Mouse (Mus musculus): ENCODE data around the gene Tnfrsf13c.

Tnfrsf13c gene

DNA sequence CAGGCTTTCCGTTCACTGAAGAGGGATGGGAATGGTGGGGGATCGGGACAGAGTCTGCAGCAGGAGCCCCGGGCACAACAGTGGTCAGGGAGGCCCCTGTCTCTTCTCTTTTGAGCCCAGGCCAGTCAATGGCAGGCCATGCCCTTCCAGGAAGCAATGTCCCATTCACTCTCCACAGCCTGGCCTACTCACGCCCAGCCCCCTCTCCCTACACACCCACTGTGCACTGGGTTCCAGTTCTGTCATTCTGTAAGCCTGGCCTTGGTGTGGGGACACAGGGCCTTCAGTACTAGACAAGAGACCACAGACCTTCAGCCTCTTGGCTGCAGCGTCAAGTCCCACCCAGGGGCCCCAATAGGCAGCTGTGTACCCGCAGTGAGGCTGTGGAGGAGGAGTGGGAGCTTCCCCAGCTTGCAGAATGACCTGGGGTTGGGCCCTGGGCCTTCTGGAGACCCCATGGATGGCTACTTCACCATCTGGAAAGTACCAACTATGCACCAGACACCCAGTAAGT is 6.0 kb upstream of the Tnfrsf13c start:
- no peak for DNase-seq (ENCODE audit: low spot score)

DNA sequence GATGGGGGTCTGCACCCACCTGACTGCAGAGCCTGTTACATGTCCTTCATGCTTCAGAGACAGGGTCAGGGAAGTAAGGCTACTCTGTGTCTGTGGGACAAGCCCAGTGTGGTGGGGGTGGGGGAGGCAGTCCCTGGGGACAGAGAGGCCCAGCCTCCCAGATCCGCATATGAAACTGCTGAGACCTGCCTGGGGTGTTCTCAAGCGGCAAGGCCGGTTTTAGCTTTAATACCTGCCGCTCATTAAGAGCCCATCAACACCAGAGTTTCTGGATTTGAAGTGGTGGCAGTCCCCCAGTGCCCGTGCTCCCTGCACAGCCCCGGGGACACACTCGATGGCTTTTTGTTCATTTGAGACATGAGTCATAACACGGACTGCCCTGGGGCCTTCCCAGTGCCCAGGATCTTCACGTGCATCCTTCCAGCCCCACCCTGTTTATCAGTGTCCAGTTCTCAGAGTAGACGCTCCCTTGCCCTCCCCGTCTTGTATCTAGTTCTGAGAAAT is 5.4 kb upstream of the Tnfrsf13c start:
- no peak for DNase-seq (ENCODE audit: low spot score)

DNA sequence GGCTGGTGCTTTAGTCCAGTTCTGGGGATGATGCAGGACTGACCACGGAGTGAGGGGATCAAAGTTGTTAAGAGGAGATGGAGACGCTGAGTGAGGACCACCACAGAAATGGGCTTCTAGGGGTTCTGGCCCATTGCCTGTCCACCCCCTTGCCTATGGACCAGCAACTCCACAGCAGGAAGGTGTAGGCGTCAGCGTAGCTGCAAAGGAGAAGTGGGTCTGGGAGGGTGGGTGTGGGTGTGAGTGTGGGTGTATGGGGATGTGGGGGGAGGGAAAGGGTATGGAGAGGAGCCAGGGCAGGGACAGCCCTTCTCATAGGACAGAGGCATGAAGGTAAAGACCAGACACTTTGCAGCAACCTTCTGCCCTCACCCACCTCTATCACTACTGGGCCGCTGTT is 1.6 kb upstream of the Tnfrsf13c start:
- DNase-seq (ENCODE audit: low spot score), result no peak

DNA sequence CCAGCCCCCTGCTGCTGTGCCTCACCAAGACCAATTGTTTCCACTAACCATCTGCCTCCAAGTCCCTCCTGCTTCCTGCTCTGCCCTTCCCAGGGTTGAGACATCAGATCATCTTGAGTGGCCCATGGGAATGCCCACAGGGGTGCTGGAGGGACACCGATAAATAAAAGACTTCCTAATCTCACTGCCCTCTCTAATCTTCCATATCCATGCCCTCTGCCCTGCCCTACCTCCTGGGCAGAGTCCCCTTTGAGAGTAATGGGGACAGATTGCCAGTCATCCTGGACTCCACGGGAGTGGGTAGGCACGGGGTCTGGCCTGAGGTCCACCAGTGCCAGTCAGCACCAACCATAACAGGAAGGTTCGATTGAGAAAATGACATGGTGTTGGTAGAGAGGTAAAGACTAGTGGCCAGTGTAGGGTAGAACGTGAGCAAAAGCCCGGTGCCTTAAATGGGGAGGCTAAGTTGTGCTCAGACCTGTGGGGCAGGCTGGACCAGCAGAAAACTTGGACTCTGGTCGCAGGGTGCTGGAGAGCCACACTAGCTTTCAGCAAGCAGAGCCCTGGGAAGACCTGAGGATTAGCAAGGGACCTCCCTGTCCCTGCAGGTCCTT is 540 bp upstream of the Tnfrsf13c start:
- DNase-seq (ENCODE audit: low spot score), result no peak

DNA sequence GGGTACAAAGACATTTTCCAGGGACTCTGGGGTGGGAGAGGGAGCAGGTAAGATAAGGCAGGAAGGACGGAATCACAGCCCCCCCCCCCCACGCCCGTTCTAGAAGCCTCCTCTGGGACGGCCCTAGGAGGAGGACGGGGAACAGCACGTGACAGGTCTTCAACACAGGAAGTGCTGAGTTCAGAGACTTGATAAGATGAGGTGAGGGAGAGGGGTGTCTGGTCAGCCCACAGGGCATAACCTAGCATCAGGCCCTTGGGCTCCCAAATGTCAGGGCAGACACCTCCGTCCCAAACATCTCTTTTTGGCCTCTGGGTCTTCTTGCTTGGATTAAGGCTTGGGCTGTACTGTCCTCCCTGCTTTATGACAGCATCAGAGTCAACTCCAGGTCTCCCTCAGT is 918 bp downstream of the Tnfrsf13c start:
- DNase-seq (ENCODE audit: low spot score), result no peak

DNA sequence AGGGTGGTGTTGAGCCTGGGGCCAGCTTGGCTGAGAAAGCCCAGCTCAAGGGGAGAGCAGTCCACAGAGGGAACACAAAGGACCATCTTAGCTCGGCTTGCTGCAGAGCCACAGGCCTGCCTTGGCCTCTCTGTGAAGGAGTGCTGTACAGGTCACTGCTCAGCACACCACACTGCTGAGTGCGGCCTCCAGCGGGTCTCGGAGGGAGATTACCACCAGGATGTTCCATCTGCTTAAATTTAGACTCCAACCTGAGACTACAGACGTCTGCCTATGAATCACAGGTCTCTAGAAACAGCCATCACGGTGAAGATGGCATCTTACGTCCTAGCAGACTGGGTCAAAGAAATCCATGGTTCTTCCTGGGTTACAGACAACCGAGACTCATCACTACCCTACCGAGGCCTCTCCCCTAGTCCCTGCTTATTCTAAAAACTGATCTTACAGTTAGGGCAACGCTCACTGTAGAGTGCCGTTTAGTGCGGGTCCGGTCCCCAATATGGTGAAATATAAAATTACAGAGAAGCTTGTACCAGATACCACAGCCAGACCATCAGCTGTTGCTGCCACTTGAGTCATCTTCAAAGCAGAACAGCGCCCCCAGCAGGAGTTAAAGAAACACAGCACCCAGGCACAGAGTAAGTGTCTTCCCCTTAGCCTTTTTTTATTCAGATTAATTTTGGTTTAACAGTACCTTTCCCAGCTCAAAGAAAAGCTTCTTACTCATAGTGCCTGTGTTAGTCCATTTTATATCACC is 2.9 kb downstream of the Tnfrsf13c start:
- DNase-seq (ENCODE audit: low spot score), result no peak

DNA sequence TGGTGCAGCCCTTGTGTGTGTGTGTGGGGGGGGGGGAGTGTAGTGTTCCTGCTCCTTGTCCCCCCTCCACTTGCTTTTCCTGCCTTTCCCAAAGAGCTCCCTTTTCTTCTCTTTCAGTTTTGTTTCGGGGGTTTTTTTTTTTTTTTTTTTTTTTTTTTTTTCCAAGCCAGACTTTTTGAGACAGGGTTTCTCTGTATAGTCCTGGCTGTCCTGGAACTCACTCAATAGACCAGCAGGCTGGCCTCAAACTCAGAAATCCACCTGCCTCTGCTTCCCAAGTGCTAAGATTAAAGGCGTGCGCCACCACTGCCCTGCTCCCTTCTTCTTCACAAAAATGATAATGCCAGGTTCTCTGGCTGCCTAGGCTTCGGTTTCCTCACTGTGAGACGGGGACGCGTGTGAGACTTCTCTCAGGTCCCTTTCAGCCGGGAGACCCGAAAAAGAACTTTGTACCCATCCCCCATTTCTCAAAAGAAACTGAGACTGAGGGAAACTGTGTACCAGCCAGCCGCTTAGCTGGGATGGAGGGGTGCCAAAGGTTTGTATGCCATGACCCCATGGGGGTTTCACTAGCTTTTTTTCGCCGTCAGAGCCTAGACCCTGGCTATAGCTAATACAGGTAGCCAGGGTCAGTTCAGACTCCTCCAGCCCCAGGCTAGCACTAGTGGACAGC is 4.0 kb downstream of the Tnfrsf13c start:
- DNase-seq (ENCODE audit: low spot score), result no peak

DNA sequence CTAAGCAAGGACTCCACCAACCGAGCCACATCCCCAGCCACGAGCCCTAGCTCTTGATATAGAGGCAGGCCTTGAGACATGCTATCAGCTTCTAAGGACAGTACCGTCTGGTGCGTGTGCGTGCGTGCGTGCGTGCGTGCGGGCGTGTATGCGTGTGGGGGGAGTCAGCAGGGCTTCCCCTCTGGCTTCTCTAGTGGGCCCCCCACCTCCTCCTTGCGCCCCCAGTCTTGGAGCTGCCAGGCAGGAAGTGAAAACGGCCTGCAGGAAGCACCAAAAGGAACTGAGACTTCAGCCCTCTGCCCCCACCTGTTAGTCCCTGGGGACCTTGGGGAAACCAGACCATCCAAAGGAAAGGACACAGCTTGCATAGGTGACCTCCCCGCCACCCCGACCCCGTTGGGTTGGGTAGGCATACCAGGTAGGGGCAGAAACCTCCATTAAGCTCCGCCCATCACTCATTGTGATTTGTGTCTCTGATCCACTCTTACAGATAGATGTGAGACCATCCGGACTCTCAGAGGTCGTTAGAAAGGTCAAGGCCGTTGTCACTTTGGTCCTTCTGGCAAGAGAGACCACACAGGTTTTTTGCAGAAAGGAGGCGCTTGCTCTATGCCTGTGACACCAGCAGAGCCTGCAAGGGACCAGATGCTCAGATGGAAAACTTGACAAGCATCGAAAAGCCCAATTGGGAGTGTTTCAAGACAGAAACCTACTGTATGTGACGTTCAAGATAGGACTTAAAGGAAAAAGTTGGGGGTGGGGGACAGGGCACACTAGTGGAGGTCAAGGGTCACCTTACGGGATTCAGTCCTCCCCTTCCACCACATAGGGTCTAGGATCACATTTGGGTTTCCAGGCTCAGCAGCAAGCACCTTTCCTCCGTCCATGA is 5.1 kb downstream of the Tnfrsf13c start:
- no peak for DNase-seq (ENCODE audit: low spot score)

DNA sequence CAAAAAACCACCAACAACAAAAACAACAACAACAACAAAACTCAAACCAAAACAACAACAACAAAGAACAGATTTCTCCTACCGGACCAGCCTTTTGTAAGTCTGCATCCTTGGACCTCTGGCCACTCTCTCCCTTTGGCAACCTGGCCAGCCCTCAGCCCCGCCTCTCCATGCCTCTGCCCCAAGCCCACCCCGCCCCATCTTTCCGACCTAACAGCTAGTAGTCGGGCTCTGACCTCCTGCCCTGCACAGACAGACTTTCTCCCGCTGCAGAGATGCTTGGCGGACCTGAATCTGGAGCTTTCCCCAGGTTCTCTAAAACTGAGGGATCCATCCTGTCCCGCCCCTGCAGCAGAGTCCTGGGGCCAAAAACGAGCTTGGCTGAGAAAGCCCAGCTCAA is 6.2 kb downstream of the Tnfrsf13c start:
- no peak for DNase-seq (ENCODE audit: low spot score)

DNA sequence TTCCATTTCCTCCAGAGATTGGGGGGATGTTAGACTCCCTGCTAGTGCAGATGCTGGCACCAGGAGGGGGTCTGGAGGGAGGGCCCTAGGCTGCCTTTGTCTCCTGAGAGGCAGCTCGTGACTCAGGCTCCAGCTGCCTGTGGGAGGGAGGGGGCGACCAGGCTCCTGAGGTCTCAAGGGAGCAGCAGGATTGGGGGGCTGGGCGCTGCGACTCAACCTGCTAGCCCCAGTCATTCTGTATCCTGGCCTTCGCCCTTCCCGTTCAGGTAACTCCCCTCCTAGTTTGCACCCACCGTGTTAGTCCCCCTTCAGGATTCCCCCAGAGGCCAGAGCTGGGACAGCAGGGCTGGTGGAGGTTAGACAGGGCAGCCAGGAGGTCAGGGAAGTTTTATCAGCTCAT is 7.1 kb downstream of the Tnfrsf13c start:
- DNase-seq (ENCODE audit: low spot score), result no peak

DNA sequence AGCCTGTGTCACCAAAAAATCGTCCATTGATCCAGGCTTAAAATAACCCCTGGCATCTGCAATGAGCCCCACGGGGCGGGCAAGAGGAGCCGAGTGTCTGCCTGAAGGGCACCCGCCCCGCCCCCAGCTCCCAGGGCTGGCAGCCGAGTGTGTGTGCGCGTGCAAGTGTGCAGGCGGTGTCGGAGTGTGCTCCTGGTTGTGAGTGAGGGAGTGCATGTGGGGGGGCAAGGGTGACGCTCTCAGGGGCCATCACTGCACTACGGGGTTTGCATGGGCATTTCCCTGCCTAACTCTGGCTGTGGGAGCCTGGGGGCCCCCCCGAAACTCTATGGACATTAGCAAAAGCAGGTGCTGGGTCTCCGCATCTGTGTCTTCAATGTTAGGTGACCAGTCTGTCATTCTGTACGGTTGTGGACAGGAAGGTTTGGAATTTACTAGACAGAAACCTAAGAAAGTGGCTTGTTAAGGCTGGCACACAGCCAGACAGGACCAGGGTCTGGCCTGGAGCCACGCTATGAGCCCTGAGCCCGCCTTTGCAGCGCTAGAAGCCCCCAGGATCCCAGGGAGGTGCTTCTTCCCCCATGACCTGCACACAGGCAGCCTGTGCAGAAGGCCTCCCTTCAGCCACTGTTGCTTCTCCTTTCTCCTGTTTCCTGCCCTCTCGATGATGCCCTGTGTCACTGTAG is 7.9 kb downstream of the Tnfrsf13c start:
- no peak for DNase-seq (ENCODE audit: low spot score)

DNA sequence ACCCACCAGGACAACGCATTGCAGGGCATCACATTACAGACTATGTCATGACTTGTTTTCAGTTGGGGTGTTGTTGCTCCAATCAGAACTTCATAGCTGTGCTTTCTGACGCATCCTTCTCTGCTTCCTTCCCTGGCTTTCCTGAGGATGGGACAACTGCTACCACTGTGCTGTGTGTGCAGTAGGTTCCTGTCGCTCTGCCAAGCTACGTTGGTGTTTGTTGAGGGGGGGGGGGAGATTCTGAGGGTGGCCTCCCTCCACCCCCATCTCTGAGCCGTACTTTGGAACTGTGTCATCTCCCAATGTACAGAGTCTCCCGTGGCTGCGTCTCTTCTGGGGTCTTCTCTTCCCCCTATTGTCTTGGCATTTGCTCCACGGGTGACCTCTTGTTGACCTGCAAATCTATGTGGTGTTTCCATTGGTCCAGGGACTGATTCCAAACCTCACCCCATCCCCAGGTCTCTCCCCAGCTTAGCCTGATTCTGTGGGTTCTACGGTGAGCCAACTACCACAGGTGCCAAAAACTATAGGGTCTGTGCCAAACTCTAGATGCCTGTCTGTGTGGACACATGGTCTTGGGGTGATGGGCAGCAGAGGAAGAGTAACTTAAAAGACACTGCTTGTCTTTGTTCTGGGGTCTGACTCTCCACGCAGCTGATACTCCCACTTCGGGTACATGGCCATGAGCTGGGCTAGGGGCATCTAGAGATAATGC is 8.7 kb downstream of the Tnfrsf13c start:
- DNase-seq (ENCODE audit: low spot score), result no peak

DNA sequence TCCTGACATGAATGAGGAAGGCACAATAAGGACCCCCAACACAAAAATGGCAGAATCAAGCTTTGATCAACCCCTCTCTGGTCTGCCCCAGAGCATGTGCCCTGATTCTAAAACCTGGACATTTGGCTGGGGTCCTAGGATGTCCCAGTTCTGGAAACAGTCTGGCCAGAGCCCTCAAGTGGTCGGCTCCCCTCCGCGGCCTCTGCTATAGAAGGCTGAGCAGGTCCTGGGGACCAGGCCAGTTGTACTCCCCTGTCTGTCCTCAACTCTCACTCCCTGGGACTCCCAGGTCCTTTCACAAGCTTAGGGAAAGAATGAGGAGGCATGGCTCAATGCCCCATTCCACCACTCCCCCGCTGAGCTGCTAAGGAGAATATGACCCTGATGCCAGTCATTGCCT is 10.9 kb downstream of the Tnfrsf13c start:
- DNase-seq (ENCODE audit: low spot score), result no peak

DNA sequence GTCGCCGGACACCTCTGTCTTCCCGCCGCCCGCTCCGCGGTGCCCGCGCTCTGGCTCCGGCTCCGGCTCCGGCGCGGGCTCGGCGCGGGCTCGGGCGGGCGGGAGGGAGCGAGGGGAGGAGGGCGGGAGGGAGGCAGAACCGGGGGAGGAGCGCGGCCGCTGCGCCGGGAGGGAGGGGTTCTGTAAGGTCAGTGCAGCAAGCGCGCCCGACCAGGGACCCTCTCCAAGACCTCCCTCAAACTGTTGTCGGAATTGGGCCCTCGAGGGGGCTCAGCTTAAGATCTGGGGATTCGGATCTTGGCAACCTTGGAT is 11.5 kb downstream of the Tnfrsf13c start, which contains the start of gene Shisa8:
Gene Shisa8, minus strand, starts transcription at position 64 of the 312 bp plus-strand sequence.
- peak; percentile 32 for DNase-seq (ENCODE audit: low spot score)

DNA sequence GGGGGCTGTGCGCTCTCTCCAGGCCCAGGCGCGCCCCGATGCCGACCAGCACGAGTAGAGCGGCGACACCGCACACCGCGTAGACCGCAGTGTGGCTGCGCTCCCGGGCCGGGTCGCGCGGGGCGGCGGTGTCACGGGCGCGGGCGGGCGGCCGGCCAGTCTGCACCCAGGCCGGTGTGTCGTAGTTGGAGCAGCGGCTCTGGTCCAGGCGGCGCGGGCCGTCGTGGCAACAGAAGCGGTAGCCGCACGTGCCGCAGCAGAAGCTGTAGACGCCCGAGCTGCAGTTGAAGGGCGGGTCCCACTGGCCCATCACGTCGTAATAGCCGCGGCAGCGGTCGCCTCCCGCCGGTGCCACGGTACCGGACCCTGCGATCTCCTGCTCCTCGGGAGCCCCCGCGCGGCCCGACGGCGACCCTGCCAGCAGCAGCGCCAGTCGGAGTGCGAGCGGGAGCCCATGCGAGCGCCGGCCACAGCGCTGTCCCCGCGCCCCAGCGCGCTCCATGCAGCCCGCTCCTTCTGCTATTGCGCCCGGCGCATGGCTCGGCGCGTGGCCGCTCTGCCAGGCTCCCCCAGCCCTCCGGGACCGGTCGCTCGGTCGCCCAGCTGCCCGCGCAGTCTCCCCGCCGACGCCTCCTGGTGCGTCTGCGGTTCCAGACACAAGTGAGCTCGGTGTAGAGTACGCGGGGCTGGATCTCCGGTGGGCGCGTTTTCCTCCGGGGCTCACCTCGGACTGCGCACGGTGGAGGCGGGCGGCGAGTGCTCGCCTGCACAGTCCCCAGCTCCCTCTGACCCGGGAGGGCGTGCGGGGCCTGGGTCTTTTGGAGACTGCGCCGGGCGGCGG is 12.0 kb downstream of the Tnfrsf13c start:
- DNase-seq (ENCODE audit: low spot score), result peak; percentile 31

DNA sequence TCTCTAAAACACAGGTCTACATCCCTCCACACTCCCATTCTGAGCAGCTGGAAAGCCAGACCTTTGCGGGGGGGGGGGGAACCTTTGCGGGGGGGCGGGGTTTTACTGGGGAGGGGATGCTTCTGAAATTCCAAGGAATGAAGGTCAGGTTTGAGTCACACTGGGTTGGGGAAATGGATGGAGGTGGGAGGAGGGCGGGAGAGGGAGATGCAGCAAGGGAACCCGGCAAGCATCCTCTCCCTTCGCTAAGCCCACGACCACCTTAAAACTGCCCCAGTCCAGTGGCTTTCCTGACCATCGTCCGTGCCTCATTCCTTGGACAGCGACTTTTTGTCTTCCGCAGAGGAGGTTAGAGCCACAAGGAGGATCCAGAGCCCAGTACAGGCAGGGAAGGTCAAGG is 12.9 kb downstream of the Tnfrsf13c start:
- no peak for DNase-seq (ENCODE audit: low spot score)

DNA sequence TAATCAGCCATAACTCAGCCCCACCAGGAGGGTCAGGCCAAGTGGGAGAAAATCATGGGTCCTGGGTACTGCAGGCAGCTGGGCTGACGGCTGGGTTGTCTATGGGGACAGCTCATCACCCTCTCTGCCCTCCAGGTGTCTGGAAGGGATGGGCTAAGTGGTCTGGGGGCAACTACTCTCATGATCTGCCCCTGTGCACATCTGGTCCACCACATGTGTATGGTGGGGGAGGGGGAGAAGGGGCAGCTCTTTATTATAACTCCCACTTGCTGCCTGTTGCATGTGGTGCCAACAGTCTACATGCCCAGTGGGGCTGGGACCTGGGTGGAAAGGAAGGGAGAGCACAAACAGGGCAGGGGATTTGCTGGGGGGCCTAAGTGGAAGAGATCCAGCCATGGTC is 13.4 kb downstream of the Tnfrsf13c start:
- DNase-seq (ENCODE audit: low spot score), result no peak

DNA sequence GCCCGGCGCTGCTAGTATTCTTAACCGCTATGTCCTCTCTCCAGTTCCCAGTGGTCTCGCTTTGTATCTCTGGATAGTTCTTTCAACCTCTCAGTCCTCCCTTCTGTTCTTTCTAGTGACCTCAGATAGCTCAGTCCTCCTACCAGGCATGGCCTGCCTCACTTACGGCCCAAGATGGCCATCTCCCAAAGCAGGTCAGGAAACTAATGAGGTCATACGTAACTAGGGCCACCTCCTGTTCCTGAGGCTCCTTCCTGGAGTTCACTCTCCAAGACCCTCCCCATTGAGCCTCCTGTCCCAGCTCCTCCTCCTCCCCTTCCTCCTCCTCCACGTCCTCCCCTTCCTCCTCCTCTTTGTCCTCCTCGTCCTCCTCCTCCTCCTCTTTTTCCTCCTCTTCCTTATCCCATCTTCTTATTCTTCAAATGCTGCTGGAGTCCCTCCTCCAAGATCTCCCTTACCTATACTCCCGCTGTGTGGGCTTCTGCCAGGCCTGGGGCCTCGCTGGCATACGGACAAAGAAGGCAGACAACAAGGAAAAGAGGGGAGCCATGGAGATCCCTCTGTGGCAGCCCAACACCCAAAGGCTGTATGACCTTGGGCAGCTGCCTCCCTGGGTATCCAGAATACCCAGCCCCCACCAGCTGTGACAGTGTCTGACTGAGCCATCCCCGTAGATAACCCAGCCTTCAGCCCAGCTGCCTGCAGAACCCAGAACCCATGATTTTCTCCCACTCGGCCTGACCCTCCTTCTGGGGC is 14.7 kb downstream of the Tnfrsf13c start:
- DNase-seq (ENCODE audit: low spot score), result no peak

DNA sequence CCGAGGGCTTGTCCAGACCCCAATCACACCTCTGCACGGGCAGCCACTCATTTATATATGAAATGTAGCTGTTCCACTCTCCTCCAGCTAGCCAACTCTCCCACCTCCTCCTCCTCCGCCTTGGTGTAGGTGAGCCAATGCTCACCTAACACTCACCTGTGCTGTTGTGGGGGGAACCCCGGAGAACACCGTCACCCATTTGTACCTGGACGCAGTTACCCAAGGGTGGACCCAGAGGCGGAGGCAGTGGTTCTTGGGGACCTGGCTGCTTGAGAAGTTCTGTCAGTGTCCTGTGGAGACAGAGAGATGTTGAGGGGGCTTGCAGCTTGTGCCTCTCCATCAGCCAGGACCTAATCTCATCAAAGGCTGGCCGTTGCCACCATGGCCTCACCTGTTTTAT is 15.9 kb downstream of the Tnfrsf13c start:
- no peak for DNase-seq (ENCODE audit: low spot score)
